Mouse (Mus musculus) kidney, adult 18-20 months (tissue): ENCODE measurements around the gene Rnf224.

Experiments
- DNase-seq: peaks from one replicate; pipeline ENCODE4 v3.0.0; 2021

Rnf224 gene

DNA sequence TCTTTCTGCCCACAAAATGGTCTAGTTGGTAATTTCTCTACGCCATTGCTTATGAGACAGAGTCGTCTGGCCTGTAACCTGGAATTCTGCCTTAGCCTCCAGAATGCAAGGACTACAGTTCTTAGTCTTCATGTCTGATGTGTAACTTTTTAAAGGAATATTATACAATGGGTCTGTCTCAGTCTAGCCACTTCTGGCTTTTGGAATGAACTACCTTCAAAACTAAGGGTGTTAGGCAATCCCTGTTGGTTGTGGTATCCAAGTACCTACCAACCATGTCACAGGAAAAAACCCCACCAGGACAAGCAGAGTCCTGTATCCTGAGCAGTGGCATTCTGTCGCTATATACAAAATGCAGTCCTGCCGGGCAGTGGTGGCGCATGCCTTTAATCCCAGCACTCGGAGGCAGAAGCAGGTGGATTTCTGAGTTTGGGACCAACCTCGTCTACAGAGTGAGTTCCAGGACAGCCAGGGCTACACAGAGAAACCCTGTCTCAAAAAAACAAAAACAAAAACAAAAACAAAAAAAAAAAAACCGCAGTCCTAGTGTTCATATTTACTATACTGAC, 10.7 kb downstream of the Rnf224 start:
- no peak for DNase-seq

DNA sequence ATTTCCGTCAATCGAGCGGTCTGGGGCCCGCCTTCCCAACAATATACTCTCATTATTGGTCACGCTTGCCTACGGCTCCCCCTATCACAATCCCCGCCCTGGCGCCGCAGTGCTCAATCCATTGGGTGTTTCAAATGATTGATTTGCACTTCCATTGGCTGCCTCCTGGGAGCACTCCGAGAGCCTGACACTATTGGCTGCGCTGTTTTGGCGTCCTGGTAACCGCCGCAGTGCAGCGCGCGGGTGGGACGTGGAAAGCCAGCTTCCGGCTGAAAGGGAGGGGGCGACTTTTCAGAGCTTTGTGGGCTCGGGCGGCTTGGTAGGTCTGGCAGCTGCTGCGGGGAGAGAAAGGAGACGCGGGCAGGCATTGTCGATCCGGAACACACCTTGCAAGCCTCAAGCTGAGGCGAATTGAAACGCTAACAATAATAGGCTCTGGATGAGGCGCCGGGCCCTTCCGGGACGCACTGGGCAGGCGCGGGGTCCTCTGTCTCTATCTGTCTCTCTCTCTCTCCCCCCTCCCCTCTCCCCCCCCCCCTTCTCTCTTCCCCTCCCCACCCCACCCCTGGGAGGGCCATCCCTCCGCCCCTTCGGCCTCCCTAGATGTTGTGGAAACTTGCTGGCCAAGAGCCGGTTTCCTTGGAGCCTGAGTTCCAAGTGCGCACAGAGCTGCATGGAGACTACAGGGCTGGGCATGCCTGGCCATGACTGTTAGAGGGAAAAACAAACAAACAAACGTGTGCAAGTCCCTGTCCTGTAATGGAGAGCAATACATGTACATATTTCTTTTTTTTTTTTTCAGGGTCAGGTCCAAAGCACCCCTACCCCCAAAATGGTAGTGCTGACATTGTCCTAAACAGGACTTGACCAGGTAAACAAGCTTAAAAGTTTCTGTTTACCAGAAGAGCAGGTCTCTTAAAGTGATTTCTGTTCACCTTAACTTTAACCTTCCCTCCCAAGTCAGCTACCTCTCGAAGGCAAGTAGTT, 11.5 kb downstream of the Rnf224 start:
- DNase-seq = peak; percentile 96

DNA sequence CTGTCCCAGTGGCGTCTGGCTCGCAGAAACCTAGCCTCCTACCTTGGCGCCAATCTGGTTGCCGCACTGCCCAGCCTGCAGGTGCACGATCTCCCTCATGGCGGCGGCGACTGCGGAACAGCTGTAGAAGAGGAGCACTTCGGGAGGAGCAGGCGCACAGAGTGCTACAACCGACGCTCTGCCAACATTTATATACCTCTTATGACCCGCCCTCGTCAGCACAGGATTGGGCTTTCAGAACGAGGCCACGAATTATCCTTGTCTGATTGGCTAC, 12.2 kb downstream of the Rnf224 start, which contains the start of gene Tubb4b:
Gene Tubb4b (minus strand): TSS at position 211 of the 274 bp plus-strand sequence.
- no peak for DNase-seq

DNA sequence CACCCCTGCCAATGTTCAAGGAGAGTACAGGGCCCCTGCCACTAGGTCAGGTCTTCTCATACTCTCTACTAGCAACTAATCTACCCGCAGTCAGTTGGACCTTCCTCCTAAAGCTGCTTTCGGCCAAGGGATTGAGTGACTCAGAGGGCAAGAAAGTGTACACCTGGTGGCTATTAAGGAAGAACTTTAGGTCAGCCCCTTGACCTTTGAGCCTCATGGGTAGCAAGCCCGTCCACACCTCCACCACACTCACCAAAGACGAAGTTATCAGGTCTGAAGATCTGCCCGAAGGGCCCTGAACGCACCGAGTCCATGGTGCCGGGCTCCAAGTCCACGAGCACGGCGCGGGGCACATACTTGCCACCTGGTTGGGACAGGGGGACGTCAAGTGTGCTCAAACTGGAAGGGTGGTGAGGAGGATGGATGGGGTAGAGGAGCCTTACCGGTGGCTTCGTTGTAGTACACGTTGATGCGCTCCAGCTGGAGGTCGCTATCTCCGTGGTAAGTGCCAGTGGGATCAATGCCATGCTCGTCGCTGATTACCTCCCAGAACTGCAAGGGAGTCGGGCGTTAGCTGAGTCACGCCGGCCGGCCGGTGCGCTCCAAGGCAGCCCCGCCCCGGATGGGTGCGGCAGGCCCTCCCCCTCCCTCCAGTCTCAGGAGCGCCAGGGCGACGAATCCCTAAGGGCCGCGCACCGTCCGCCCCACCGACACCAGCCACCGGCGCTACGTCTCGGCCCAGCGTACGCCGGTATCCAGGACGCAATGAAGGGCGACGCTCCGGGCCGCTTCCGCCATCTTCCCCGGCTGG, 12.7 kb downstream of the Rnf224 start:
- DNase-seq = peak; percentile 84

DNA sequence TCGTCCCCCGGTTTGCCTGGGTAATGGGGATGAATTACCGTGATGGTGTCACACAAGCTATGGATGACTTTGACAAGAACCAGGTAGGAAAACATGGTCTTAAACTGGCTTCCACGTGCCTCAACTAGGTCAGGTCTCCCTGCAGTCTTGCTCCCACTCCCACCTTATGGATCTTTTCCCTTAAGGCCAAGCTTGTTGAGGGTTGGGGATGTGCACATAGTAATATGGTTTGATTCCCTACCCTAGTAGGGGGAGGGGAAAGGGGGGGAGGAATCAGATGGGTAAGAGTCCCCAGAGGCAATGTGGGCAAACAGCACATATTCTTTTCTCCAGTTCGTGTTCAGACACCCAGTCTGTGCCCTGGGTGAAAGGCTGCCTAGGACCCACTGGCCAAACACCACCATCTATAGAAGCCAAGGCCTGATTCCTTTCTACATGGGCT, 15.2 kb downstream of the Rnf224 start:
- no peak for DNase-seq

DNA sequence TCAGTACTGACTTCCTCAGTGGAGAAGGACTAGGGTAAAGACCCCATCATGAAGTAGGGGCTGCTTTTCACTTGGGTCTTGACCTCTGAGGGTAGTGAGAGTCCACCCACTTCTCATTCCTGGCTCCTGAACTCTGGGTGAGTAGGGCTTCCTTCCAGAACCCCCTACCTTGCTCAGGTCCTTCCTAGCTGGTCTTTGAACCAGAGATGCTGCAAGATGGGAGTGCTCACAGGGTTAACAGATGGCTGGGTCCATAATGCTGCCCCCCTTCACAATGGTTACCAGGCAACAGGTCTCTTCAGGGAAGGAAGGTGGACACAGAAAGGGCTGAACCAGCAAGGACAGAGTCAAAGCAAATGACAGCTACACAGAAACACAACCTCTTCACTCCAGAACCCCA, 18.1 kb downstream of the Rnf224 start, which contains the start of gene Fam166a:
Gene Fam166a (plus strand): TSS at position 301 of the 400 bp plus-strand sequence.
- DNase-seq = no peak

DNA sequence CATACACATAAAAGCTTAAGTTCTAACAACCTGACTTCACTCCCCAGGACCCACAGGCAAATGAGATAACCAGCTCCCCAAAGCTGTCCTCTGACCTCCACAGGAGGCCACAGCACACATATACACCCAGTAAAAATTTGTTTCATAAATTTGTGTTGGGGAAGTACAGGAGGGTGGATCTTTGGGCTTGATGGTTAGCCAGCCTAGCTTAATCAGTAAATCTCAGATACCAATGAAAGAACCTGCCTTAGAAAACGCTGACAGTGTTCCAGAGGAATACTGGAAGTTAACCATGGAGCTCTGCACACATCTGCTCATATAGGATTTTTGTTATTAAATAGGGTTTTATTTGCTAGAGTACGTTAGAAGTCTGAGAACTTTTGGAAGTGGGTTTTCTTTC, 18.9 kb downstream of the Rnf224 start:
- no peak for DNase-seq

DNA sequence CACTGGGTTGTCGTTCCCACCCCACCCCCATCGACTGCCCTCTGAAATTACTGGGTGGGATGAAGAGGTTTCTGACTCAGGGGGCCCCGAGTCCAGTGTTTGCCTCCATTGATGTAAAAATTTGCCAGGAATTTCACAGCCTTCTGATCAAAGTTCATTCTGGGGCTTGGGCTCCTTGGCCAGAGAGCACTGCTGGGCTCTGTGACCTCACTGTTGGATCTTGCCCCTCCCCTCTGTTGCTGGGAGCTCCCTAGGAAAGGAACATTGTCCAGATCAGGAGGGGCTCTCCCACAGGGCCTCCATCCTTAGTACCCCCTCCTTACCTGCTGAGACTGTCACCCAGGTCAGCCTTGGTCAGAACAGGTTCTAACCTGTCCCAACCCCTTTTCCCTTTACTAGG, 22.1 kb downstream of the Rnf224 start, which contains the start of gene Stpg3:
Gene Stpg3 (minus strand): TSS at position 194 of the 400 bp plus-strand sequence.
- DNase-seq = no peak

DNA sequence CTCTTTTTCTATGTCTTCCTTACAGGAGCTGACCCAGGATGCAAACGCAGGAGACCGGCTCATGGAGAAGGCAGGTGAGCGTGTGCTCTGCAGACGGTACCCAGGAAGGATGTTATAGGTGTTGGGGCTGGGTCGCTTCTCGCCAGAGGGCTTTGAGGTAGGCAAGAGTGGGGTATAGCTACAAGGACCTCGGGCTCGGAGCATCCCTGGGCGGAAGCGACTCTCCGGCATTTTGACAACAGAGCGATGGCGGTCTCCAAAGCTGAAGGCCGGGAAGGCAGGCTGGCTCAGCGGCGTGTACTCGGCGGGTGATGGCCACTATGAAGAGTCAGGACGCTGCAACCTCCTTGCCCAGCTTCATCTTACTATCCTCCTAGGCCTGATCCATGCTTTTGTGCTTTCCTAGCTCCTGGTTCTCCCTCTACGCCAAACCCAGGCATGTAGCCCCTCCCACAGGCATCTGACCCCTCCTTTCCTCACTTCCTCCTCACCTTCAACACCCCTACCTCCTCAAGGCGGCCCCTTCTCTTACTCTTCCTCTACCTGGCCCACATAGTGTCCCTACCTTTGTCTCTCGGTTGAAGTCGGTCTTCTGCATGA, 23.2 kb downstream of the Rnf224 start:
- no peak for DNase-seq

DNA sequence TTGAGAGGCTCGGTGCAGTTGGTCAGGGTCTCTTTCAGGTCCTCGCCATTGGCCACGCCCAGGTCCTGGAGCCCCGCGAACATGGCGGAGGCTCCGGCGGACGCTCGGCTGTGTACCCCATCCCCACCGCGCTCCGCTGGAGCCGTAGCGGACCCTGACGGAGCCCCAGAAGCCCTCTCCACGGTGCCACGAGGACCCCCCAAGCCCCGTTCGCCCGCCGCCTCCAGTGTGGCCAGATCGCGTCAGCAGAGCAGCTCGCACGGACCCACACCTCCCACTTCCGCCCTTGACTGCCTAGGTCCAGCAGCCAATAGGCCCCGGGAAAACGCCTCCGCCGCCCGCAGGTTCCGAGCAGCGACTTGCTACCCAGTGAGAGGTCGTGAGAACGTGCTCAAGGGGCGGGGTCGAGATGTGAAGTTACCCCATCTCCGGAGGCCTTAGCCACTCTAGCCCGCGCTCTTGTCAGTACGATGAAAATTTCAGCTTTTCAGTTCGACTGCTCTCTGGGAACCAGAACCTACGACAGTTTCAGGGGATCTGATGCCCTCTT, 25.4 kb downstream of the Rnf224 start, which contains the start of gene Nelfb:
Gene Nelfb (minus strand): TSS at position 369 of the 550 bp plus-strand sequence.
- DNase-seq = peak; percentile 92

DNA sequence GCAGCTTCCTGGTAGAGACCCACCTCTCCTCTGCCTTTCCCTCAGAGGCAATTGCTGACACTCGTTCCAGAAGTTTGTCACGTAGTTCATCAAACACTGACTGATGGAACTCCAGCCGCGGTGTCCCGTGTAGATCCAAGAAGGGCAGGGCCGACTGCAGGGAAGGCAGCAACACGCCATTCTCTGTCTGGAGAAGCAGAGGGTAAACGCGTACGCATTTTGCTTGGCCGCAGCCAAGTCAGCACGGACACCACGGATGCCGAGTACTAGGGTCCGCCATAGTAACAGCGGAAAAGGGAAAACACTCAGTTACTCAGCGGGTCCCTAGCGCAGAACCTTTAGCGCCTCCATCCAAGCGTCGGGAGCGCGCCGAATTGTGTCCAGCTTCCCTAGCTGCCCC, 25.9 kb downstream of the Rnf224 start:
- no peak for DNase-seq

DNA sequence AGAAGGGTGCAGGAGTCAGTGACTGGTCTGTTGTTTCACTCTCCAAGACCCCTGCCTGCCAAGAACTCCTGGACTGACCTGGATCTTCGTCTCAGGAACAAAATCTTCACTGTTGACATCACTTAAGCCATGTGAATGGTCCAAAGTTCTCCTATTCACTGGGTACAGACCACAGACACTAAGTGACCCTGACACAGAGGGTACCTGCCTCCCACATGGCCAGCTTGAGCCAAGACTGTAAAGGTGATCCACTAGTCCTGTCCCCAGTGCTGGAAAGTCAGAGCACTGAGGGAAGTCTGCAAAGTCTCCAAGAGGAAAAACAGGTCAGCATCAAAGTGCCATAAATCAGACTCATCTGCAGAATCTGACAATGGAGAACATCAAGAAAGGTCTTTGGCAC, 29.0 kb downstream of the Rnf224 start:
- no peak for DNase-seq

DNA sequence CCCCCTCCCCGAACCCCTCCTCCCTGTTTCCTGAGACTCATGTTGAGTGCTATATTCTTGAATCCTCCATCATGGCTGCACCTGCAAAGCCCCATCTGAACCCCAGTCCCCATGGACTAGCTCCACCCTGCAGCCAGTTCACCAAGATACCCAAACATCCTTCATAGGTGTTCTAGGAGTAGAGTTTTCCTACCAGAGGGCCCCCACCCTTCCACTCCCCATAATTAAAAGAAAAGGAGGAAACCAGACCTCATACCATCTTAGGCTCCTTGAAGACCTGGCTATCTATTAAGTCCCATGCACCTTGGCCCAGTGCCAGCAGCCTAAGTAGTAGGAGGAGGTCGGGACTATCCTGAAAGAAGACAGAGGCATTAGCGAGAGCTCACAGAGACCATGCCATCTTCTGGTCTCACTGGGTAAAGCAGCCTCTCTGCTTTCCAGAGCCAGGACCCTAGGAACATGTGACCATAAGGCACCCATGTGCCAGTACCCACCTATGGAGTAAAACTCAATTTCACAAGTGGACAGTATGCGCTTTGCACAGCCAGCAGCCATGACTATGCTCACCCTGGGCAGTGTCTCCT, 32.9 kb downstream of the Rnf224 start:
- DNase-seq = no peak

DNA sequence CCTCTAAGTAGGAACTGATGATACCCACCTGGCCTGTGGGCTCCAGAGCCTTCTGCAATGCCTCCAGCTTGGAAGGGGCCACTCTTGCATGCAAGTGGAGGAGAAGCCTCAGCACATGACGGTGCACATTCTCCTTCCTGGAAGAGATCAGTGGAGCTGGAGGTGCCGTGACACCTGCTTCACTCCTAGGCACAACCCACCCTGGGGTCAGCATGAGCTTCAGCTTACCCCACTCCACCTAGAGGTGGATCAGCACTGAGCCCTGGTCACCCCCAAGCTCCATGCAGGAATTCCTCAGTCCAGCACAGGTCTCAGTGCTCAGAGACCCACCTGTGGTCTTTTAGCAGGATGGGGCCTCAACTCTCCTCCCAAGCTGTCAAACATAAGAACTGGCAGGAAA, 36.0 kb downstream of the Rnf224 start:
- DNase-seq = no peak

DNA sequence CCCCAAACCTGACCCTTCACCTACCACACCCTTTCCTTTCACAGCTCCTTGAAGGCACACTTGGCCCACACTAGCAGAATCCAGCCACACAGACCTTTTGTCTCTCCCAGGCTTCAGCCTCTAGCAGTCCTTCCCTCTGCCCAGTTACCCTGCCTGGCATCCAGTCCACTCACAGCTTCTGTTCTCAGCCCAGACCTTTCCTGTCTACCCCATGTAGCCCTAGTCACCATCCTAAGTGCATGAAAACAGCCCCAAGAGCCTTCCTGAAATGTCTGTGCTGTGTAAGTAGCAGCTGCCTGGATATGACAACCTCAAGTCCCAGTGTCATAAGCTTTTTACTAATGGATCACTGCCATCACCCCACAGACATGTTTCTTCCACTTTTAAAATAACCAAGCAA, 38.6 kb downstream of the Rnf224 start:
- no peak for DNase-seq

DNA sequence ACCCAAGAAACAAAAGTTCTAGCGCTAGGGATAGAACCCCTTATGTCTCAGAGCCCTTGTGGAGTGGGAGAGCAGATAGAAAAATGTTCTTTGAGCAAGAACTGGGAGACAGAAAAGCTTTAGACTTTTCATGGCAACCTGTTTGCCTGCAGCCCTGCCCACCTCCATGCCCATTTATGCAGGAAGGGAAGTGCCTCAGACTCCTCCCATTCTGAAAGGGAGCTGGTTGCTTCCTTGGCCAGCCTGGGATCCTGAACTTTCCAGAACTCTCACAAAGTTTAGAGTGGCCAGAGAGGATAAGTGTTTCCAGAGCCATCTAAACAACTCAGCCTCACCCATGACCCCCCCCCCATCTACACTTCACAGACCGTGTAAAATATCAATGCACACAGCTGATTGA, 39.4 kb downstream of the Rnf224 start:
- DNase-seq = no peak

DNA sequence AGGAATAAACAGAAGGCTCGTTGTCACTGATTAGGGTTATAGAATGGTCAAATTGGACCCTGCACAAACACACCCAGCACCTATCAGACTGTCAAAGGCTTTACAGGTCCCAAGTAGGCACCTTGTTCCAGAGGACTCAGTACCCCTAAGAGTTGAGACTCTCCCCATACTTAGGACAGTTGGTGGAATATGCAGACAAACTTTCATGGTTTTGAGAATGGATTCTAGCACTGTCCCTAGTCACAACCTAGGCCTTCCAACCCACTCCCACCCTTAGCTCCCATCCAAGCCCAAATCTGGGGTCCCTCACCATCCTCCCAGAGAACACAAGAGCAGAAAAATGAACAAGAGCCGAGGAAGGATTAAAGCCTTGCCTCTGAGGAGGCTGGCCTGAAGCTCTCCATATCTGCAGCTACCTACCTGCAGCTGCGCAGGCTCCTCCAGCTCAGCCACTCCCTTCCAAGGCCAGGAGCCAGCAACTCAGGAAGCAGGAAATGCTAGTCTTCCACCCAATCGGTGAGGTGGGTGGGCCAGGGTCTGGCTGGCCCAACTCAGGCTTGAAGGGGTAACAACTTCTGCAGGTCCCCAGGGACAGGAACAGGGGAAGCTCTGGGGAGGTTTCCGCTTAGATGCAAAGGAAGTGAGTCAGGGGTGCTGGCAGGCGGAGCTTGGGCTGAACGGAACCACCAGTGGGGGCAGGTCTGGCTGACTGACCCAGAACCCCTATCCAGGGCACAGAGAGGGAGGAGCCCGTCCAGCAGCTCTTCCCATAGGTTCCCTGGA, 40.2 kb downstream of the Rnf224 start, which contains the start of gene Tor4a:
Gene Tor4a (minus strand): TSS at position 715 of the 783 bp plus-strand sequence.
- DNase-seq = peak; percentile 84

DNA sequence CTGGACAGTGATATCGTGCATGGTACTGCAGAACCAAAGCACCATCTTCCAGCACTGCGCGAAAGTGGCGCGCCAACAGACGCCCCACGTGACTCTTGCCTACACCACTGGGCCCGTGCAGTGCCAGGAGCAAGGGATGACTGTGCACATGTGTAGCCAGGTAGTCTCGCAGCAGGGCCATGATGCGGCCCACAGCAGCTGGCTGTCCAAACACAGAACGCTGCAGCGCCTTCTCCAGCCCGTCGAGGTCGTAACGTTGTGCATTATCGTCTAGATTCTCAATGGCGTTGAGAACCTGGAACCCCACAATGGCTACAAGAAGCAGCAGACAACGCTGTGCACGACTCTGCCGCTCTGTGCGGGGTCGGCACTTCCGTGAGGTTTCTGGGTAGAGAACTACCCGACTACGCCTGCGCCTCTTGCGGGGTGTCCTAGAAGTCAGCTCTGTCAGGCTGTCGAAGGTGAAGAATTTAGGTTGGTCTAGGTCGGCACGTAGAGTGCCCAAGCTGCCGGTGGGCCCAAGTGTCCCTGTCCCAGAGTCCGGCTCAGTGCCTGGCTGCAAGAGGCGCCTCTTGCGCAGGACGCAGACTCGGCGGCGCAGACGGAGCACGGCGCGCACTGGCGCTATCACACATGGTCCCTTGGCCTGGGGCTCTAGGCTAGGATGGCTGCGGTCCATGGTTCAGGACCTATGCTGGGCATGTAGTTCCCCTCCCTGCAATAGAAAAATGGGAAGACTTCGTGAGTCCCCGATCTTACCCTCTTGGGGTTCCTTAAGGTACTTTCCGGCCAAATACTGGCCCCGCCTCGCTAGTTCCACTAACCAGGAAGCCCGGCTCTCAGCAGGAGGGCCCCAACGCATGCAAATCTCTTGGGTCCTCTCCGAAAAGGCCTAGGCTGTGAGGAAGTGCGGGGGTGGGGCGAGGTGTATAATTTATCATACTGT, 41.1 kb downstream of the Rnf224 start:
- peak; percentile 79 for DNase-seq

DNA sequence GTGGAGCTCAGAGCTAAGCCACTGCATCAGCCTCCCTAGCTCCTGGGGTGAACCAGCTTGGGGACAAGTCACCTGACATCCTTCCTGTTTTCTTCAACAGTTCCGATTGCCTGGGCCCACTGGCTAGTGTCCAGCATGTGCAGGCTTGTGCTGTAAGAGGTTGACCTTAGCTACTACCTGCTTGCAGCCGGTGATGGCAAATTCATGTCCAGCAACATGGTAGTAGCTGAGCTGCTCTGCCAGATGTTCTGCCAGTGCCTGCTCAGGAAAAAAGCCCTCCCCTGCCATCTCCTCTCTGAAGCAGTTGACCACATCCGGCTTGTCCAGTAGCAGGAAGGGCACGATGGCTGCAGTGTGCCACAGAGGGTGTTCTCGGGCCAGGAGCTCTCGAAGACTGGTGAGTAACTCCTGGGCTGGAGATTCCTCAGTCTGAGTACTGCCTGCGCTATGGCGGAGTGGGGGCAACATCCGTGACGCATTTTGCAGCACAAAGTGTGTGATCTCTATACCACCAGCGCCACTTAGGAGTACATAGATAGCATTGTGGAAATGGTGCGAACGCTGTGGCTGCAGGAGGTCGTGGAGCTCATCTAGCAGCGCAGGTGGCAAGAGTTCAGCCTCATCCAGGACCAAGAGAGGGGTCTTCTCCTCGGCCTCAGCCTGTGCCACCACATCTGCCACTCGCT, 42.0 kb downstream of the Rnf224 start:
- no peak for DNase-seq
